Mouse (Mus musculus) lung, postnatal 36 days (tissue): ENCODE results near the gene Tagap.
"Not testable (repeated sequence)": the region's sequence is repeated elsewhere in the genome, so short reads cannot be mapped to it uniquely, and the experiment has no call there.

Experiments
- DNase-seq: peaks from one replicate; pipeline ENCODE4 v3.0.0; 2022; ENCODE audit warnings: mixed read lengths

The Tagap gene

DNA sequence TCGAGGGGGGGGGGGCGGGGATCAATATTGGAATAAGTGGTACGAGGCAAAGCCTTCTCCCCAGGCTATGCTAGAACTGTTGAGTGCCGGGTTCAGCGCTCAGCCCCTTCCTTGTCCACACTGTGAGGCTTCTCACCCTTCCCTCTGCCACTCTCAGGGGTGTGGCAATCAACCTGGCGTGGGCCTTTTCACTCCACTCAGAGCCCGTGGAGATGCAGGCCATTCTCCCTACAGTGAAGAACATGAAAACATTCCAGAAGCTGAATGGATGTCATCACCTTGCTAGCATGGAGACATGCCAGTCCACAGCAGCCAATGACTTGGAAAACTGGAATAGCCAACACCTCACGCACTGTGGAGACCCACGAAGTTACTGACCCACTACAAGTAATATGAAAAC is 10.0 kb upstream of the Tagap start:
- DNase-seq: no peak

DNA sequence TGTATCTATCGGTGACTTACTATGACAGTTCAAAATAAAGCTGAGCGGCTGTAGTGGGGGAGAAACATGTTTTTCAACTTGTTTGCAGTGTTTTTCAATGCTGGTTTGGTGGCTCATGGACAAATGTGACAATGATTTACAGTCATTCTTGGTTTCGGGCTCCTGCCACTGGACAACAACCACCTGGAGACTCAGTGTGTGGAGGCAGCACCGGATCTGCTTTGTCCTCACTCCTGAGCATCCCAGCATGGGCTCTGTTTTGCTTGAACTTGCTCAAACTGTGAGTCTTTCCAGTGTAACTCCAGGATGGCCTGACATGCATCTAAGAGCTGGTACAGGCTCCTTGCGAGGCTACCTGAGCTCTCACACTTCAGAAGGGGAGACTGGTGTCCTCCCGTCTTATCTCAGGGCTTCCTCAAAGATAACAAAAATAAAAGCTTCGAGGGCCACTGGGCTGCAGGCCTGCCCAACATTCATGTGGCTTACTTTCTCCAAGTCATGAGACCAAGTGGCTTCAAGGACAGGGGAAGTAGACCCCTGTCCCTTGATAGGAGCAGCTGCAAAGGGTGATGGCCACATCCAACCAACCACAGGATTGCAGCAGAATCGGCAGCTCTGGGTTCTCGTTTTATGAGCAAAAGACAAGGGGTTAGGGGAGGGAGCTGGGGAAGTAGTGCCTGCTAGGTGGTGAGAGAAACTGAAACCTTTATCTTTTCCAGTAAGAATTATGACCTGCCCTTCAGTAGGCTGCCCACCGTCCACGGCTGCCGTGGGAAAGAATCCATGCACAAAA is 8.8 kb upstream of the Tagap start:
- peak; percentile 50 for DNase-seq

DNA sequence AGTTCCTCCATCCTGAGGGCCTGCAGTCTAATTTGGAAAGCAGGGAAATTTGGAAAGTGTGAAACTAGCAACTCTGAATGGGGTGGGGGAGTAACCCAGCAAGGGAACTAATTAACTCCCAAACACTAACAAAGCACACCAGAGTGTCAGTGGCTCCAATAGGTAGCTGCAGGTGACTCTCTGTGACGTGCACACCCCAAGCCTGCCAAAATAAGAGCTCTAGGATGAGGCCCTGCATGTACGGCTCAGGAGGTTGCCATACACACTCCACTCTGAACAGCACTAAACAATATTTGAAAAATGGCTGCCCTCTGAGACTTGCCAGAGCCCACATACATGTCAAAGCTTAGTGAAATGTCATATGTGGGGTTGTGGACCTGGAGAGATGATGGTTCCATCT is 7.4 kb upstream of the Tagap start:
- no peak for DNase-seq

DNA sequence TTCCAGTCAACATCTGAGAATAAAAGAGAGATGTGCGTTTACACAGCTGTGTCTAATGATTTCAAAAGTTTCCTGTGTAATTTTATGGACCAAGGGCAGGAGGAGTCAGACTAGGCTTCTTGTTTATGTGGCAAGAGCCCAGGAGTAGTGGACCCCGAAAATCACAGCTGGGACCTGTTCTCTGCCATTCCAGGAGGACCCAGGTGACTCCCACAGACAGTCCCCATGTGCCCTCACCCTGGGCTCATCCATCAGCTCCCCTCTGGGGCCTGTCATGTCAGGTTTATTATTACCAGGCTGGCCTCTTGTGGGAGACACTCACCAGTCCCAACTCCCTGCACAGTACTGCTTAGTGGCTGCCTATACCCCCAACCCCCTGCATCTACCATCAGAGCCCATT is 6.6 kb upstream of the Tagap start:
- DNase-seq: no peak

DNA sequence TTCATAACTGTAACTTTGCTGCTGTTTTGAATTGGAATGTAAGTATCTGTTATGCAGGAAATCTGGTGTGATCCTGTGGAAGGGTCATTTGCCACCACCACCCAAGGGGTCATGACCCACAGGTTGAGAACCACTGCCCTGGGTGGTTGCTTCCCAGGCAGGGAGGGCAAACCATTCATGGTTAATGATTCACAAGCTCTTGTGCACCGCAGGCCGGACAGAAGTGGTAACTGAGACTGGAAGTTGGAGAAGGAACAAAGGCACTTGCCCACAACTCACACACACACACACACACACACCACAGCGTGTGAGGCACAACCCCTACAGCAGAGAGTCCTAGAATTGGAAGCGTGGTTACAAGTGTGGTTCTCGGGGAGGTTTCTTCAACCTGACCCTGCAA is 3.2 kb upstream of the Tagap start:
- DNase-seq: no peak

DNA sequence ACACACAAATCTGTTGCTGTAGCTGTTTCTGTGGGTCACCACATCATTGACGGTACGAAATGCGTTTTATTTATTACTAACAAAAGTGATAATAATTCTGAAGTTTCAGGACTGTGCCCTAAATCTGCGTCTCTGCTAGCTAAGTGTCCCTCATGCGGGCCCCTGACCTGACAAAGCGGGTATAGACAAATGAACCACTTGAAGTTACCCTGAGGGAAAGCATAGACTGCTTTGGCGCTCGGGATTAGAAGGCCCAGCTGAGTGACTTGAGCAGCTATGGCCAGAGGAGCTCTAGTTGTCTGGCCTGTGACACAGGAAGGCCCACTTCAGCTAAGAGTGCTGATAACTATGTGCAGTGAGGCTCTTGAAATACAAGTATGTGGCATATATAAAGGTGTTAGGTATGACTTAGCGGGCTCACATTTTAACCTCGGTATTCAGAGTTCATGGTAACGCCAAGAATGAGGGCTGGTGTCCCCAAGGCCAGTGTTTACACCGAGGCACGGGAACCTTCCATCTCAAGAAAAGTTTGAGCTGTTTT is 1.5 kb upstream of the Tagap start:
- DNase-seq: no peak

DNA sequence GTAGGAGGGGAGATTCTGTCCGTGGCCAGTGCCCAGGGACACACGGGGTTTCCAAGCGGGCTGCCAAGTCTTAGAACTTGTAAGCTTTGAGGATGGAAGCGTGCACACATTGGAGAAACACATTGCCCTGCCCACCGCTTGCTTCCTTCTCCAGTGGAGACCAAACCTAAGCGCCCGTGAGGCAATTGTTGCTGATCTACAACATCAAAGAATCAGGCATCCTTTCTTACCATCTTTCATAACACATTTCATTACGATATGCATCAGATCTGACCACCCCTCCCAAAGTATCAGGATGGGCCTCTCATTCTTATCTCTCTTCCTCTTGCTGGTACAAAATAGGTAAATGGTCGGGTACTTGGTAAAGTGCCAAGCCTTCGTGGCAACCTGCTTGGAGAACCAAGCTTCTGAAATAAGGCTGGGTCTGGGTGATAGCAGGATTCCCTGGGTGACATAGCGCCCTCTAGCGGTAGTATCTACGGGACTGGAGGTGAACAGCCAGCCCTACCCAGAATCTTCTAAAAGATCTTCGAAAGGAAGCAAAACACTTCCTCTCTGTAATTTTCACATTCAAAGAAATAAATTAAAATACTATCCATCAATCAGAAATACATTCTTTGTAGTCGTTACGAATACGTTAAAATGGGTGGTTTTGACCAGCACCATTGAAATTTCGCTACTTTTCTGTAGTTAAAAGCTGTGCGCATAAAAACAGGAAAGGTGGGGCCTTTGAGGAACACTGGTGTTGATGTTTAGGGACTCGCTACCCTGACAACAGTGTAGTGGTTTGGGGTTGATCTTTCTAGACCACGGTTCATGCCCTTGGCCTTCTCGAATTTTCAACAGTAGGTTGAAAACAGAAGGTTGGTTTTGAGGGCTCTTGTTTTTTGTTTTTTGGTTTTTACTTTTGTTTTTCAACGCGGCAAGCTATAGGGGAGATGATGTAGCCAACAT is 2.1 kb downstream of the Tagap start:
- peak; percentile 92 for DNase-seq

DNA sequence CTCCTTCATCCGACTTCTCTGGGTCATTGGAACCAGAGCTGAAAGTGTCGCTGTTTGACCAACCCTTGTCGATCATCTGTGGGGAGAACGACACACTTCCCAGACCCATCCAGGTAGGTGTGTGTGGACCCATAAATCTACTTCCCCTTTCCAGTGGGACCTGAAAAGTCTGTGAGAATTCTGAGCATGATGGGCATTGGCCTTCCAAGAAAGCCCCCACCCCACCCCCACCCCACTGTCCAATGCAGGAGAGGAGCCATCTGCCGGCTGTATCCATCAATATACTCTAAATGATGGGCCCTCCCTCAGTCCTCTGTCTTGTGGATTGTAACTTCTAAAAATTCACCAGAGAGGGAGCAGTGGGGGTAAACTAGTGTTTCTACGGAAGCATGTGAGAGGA is 2.9 kb downstream of the Tagap start:
- no peak for DNase-seq

DNA sequence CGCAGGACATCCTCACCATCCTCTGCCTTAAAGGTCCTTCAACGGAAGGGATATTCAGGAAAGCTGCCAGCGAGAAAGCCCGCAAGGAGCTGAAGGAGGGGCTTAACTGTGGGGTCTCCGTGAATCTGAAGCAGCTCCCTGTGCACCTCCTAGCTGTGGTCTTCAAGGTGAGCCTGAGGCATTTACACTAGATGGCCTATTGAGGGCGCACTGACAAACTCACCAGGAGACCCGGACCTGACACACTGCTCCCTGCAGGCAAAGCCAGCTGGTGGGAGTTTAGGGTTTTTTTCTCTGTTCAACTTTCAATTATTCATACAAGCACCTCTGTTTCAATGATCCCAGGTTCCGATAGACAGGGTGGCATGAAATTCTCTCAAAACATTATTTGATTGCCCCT is 3.5 kb downstream of the Tagap start:
- DNase-seq: no peak

DNA sequence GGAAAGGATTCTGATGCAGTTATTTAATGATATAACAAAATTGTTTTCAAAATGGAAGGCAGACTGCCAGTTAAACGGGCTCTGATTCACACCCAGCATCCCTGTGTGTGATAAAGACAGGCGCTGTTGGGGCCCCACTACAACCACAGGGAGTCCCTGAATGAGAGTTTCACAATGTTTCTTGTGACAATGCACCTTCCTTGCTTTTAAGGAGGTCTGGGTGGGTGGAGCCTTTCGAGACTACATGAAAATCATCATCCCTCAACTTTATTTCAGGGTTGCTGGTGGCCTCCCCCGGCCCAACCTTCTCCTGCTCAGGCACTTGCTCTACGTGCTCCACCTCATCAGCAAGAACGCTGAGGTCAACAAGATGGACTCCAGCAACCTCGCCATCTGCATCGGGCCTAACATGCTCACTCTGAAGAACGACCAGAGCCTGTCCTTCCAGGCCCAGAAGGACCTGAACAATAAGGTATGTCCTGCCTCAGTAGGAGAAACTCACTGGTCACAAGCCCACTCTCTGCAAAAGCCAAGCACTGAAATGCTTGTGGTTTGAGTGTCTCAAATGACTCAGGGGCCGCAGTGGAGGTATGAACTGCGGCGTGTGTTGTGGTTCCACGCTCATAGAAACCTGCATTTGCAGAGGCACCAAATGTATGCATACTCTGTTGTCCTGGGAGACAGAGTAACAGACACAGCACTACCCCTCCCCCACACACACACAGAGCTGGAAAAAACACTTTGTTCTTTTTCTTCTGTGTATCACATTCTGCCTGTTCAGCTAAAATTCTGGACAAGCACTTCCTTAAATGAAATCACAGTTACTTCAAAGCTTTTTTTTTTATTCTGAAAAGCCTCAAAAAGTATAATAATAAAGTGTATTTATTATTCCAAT is 5.5 kb downstream of the Tagap start:
- peak; percentile 34 for DNase-seq

DNA sequence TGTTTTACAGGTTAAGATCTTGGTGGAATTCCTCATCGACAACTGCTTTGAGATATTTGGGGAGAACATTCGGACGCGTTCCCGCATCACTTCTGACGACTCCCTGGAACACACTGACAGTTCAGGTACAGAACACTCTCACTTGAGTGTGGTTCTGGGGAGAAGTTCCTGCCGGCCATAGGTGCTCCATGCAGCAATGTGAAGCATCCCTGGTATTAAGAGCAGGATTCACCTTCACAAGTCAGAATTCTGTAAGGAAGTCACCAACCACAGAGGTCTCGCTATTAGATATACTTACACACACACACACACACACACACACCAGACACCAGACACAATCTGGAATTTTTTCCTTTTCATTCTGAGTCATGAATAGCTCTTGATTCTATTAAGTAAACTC is 6.3 kb downstream of the Tagap start:
- not testable (repeated sequence) for DNase-seq

DNA sequence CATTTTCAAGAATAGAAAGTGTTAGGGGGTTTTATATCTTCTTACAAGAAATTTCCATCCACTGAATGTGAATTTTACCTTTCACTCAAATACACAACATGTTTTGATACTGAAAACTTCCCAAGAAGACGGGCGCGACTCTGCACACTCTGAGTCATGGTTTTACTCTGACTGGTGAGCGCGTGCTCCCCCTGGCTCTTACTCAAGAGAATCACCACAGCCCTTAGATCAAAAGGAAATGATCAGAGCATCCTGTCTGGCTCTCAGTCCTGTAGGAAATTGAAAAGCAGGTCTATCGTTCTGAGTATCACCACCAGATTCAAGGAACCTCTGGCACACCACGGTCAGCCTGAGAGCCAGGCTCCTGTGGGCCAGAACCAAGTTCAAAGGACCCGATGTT is 13.8 kb downstream of the Tagap start:
- DNase-seq: peak; percentile 67

DNA sequence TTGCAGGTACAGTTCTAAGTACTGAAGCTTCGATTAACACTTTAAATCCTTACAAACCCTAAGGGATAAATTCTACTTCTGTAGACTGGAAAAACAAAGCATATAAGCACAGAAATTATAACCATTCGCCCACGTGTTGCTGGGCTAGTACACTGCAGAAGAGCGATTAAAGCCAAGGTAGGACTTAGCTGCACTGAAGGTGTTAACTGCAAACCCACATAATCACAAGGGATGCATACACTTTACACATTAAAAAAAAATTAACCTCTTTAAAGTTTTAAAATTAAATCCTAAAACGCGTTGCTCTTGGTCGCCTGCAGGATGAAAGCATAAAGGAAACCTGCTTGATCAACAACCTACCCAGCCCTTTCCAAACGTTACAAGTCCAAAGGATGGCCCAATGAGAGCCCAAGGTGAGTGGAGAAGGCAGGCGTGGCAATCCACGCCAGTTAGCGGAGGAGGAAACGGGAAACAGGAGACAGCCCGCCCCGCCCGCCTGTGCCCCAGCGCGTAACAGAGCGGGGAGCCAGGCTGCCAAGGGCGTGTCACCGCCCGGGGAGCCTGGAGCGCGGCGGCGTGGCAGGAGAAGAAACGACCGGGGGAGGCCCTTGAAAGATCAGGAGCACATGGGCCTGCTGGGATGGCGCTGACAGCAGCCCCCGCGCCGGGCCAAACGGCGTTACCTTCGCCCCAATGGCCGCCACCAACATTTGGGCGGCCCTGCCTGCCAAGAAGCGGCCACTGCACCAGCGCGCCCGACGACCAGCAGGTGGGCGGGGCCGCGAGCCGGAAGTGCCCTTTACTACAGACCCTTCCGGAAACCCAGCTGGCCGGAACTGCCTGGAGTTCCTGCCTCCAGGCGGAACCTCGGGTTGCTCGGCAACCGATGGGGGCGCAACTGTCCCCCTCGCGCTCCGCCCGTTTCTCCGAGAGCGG is 19.6 kb downstream of the Tagap start, which contains the start of gene Rsph3a:
Rsph3a (plus strand) TSS at position 498 of the 936 bp plus-strand sequence.
- peak; percentile 93 for DNase-seq

DNA sequence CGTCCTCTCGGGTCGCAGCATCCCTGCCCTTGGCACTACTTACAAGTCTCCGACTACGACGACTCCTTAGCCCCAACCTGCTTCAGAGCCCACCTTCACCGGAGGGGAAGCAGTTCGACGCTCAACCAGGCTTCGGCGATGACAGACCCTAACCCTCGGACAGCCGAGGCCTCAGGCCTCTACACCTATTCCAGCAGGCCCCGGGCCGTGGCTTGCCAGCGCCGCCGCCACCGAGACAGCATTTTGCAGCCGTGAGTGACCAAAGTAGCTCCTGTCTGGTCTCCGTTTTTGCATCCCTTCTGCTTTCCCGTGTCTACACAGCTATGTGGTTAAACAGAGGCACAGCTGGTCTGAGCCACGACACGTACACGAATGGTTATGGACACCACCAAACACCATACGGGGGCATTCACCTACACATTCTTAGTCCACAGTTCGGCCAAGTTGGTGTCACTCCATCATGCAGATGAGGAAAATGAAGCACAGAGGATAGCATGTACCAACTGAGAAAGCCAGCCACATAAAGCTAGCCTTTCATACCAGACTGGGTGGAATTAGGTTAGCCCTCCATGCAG is 20.3 kb downstream of the Tagap start:
- not testable (repeated sequence) for DNase-seq

DNA sequence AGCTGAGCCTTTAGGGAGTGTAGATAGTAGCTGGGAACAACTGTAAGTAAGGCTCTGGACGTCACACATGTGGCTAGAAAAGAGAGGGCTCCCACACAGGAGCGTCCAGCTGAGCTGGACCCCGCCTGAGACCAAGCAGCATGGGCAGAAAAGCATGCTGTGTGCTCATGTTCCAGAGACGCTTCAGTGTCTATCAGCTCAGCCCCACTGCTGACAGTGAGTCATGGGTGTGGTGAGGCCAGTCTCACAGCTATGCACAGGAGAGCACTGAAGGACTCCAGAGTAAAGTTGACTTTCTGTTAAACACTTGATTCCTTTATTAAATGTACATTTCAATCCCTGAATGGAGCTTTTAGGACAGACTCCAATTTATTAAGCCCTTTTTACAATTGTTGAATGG is 25.5 kb downstream of the Tagap start:
- not testable (repeated sequence) for DNase-seq

DNA sequence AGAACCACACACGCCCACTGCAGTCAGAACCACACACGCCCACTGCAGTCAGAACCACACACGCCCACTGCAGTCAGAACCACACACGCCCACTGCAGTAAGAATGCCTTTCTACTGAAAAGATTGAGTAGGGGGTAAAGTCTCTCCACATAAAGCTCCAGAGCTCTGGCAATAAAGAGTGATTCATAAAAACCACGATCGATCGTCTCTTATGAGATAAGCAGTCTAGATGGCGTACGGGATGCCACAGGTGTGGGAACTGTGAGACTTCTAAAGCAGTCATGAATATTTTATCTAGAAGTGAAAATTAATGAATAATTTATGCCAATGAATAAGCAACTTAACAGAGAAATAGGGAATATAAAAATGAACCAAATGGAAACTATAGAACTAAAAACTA is 31.4 kb downstream of the Tagap start:
- DNase-seq: not testable (repeated sequence)

DNA sequence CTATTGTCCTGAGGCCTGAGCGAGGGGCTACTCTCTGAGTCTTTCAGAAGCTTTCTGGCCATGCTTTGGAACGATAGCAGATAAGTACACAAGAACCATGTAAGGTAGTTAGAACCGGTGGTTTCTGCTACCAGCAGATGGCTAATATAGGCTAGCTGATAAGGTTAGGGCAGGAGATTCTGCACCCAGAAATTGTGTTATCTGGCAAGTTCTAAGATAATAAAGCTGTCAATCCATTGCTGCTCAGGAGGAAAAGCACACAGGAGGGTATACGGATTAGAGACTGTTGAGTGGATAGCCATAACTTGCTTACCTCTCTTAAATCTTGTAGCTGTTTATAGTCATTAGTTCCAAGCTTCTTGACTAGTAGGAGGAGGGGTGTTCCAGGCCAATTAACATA is 37.5 kb downstream of the Tagap start:
- DNase-seq: not testable (repeated sequence)

DNA sequence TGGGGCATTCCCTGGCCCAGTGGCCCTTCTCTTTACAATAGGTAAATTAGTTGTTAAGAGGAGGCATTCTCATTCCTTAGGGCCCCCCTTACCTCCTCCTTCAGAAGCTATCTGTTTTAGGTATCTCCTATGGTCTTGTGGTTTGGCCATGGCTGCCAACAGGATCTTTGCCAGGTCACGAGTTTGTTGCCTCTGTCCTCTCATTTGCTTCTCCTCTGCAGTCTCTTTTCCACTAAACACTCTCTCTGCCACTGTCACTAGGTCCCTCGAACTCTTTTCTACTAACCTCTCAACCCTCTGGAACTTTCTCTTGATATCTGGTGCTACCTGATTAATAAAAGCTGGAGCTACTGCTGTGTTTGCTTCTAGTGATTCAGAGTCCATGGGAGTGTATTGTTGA is 38.6 kb downstream of the Tagap start:
- DNase-seq: not testable (repeated sequence)

DNA sequence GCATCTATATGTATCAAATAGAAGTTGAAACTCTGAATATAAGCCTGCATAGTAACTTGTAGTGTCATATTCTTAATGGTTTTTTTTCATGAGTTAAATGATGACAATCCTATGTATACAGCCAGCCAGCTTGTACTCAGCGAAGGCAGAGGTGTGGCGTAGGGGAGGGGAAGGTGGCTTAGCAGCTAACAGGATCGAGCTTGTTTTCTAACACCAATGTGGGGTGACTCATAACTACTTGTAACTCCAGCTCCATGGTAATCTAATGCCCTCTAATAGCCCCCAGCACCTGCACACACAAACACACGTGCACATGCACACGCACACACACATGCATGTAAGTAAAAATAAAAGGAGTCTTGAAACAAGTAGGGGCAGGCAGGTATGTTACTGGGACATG is 42.7 kb downstream of the Tagap start:
- DNase-seq: not testable (repeated sequence)

DNA sequence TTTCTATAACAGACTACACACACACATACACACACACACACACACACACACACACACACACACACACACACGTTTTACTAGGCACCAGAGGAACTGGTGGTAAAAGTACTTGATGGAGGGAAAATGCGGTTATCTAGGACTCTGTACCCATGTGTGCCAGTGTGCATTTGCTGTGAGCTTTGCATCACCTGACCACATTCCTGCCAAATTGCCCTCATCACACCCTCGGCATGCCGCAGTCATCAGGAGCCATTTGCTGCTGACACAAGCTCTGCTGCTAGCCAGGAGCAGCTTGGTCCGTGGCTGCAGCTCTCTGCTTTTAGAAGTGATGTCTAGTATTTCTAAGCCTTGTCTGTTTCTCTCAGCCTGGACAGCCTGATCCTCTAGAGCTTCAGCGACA is 44.0 kb downstream of the Tagap start:
- DNase-seq: not testable (repeated sequence)

DNA sequence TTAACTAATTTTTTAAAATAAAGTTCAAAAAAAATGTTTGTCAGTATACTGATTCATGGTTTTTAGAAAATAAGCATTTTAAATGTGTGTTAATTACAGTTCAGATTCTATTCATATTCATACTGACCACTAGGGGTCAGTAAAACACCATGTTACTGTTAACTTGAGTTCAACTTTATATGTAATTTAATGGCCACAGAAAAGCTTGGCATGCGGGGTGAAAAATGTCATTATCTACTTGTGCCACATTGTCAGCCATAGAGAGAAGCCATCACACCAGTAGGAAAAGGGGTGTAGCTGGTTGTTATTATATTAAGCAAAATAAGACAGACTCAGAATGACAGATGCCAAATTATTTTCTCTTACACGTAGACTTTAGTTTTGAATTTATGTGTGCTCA is 57.7 kb downstream of the Tagap start:
- not testable (repeated sequence) for DNase-seq
